Mouse (Mus musculus): Measurements from ENCODE around the gene Prss33. TPM values are rescaled to one million over a fixed set of nuclear protein-coding genes. Genes with fewer than 3 reads are reported as not detected.

The Prss33 gene
- polyA plus RNA-seq, 1 experiment from 2014 or later = 0.17 TPM

DNA sequence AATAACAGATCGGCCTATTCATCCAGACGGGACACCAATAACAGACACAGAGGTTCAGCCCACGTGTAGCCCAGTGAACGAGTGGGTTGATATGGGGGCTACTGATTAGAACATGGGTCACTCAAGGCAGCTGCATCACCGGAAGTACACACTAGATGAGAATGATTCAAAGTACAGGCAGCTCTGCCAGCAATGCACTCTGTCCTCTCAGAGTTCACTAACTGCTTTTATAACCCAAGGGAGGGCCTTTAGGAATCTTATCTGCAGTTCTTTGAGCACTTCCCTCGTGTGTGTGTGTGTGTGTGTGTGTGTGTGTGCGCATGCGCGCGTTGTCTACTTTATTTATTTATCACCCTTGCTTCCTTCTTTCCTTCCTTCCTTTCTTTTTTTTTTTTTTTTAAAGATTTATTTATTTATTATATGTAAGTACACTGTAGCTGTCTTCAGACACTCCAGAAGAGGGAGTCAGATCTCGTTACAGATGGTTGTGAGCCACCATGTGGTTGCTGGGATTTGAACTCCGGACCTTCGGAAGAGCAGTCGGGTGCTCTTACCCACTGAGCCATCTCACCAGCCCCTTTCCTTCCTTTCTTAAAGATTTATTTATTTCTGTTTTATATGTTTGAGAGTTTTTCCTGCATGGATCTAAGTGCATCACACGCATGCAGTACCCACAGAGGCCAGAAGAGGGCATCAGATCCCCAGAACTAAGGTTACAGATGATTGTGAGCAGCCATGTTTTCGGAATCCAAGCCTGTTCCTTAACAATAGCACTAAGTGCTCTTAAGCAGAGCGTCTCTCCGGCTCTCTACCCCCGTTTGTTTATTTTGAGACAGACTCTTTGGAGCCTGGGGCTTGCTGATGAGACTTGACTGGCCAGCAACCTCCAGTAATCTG is 15.2 kb upstream of the Prss33 start:
- Histone ChIP-seq H3K9ac (no peak overlapping the region), H3K36me3 (no peaks in the 10 kb centered on the region), H3K27ac (replicated peaks) (no peak overlapping the region), H3K27me3 (no peaks in the 10 kb centered on the region), H3K4me1 (replicated peaks) (no peaks in the 10 kb centered on the region), H3K4me3 (no peak overlapping the region), H3K9me3 (no peaks in the 10 kb centered on the region), H3K4me2 (no peak overlapping the region)
- WGBS = 64% methylated on average over 18 of the region's 19 CpGs
- ATAC-seq (ENCODE audit: low FRiP score, low read depth) = peak; percentile 49

- no peak overlapping the region for H3K9ac ChIP-seq
- no peak for ATAC-seq (ENCODE audit: low FRiP score, low read depth)
- WGBS = 64% methylated on average over 2 of the region's 2 CpGs
These were observed 14.2 kb upstream of the Prss33 start for GRCm38 (mm10) chr17:23850028-23850427.

DNA sequence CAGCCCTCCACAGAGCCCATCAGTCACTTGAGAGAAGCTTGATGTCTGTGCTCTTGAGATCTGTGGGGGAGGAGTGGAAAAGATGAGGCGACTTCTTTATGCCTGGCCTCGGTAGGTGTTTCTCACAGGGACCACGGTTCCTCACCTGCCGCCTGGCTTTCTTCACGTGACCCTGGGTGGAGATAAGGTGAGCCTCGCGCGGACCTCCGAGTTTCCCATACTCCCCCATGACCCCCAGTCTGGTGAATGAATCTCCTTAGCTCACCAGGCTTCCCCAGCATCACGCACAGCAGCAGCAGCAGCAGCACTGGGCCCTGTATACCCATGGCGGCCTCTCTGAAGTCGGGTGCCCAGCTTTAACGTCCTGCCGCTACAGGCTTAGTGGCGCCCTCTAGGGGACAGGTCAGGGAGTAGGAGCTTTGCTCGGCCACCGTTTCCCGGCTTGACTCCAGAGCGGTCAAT is 8.0 kb upstream of the Prss33 start, which contains the start of the genes Prss32 and Prss41:
Gene Prss32 (plus strand): TSS at position 44 of the 462 bp plus-strand sequence.
Gene Prss41 (minus strand): TSS at position 361 of the 462 bp plus-strand sequence.
- Histone ChIP-seq H3K4me3 (0 out of 2 replicates have a peak within 1 kb of the TSS, but pooled peaks have one; percentile 8), H3K4me1 (replicated peaks) (no peaks in the 10 kb centered on the region), H3K36me3 (no peaks in the 10 kb centered on the region), H3K4me2 (peak within 1 kb of the TSS; percentile 38), H3K9me3 (no peaks in the 10 kb centered on the region), H3K27ac (replicated peaks) (no peak within 1 kb of the TSS), H3K9ac (no peak within 1 kb of the TSS), H3K27me3 (no peaks in the 10 kb centered on the region)
- no peak for ATAC-seq (ENCODE audit: low FRiP score, low read depth)
- WGBS = 12% methylated on average over 19 of the region's 19 CpGs

More at GRCm38 (mm10) chr17:23850028-23850427, 14.2 kb upstream of the Prss33 start:
- Histone ChIP-seq H3K9me3 (no peaks in the 10 kb centered on the region), H3K4me1 (replicated peaks) (no peaks in the 10 kb centered on the region), H3K4me2 (no peak overlapping the region), H3K36me3 (no peaks in the 10 kb centered on the region), H3K27me3 (no peaks in the 10 kb centered on the region), H3K27ac (replicated peaks) (no peak overlapping the region), H3K4me3 (no peak overlapping the region)

DNA sequence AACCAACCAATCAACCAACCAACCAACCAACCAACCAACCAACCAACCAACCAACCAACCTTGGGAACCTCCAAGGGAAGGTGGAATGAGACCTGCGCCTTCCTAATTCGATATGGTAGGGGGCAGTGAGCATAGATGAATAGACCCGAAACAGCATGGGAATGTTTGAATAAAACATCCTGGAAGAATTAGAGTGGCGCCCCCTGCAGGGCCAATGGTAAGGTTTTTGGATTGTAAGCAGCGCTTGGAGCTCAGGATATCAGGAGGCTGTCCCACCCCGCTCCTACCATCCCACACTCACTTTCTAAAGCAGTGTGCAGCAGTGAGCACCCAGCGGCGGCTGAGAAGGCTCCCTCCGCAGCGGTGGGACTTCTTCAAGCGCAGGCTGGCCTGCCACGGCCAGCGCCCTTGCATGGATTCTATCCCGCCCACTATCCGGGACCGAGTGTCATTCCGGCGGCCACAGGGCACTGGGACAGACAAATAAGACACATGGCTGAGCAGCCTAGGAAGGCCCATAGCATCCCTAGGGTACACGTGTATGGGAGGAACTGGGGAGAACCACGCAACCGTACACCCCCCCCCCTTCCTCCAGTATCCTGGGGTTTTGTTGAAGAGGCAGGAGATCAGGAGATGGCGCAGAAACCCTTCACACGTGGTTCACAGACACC is 7.4 kb upstream of the Prss33 start:
- Histone ChIP-seq H3K9me3 (no peaks in the 10 kb centered on the region), H3K36me3 (no peaks in the 10 kb centered on the region), H3K4me1 (replicated peaks) (no peaks in the 10 kb centered on the region), H3K9ac (no peak overlapping the region), H3K27ac (replicated peaks) (no peak overlapping the region), H3K27me3 (no peaks in the 10 kb centered on the region), H3K4me3 (0 out of 2 replicates have a peak overlapping the region, but pooled peaks have one; percentile 8), H3K4me2 (peak overlapping the region; percentile 38)
- ATAC-seq (ENCODE audit: low FRiP score, low read depth) = no peak
- 38% methylated on average over 23 of the region's 23 CpGs for WGBS

DNA sequence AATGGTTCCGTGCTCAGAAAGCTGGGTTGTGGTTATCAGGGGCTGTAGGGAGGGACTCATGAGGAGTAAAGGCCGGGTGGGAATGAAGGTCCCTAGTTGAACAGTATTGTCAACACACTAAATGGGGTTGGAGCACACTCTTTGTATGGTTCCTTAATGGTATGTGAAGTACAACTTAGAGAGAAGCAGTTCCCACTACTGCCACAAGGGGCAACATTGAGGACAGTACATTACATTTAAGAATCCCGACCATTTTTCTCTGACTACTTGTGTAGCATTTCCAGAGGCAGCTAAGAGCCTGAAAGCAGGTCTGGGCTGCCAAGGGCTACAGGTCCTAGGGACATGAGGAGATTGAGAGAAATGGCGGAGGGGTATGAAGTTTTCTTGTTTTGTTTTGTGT is 5.3 kb upstream of the Prss33 start:
- Histone ChIP-seq H3K36me3 (no peaks in the 10 kb centered on the region), H3K9me3 (no peaks in the 10 kb centered on the region), H3K27me3 (no peaks in the 10 kb centered on the region), H3K9ac (no peak overlapping the region), H3K4me3 (no peak overlapping the region), H3K4me2 (no peak overlapping the region), H3K4me1 (replicated peaks) (no peaks in the 10 kb centered on the region), H3K27ac (replicated peaks) (no peak overlapping the region)
- WGBS = 33% methylated on average over 4 of the region's 4 CpGs
- no peak for ATAC-seq (ENCODE audit: low FRiP score, low read depth)

DNA sequence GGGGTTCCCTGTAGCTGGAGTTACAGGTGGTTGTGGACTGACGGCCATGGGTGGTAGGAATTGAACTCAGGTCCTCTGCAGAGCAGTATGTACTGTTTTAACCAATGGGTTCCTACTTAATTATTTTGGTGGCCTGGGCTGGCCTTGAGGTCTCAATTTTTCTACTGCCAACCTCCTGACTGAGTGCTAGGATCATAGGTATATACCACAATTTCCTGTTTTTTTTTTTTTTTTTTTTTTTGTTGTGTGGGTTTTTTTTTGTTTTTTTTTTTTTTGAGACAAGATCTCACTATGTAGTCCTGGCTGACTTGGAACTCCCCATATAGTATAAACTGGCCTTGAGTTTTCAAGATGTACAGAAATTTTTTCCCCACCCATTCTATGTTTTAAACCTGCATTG is 4.7 kb downstream of the Prss33 start:
- 97% methylated on average over 1 of the region's 1 CpGs for WGBS

DNA sequence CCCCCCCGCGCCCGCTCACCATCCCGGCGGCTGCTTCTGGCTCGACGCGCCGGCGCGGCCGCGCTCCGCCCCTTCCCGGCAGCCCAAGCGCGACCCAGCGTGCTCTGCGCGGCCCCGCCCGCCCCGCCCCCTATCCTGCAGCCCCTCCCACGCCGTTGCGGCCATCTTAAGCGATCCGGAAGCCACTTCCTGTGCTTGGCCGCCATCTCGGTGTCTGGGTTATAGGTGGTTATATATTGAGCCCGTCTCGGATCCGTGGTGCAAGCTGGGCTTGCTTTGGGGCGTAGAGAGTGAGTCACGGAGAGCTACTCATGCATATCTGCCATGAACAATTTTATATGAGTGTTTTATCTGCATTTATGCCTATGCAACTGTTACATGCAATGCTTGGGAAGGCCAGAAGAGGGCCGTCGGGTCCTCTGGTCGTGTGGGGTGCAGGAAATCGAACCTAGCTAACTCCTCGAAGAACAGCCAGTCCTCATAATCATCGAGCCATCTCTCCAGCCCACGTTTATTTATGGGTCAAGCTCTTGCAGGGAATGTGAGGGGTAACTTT is 6.7 kb downstream of the Prss33 start, which contains the start of gene Elob:
Gene Elob (minus strand): TSS at position 73 of the 556 bp plus-strand sequence.
- Histone ChIP-seq H3K9me3 (no peaks in the 10 kb centered on the region), H3K36me3 (peaks cover 30% of the 10 kb centered on the region), H3K4me2 (peak within 1 kb of the TSS; percentile 80), H3K4me3 (peak within 1 kb of the TSS; percentile 67), H3K9ac (peak within 1 kb of the TSS; percentile 89), H3K27ac (replicated peaks) (peak within 1 kb of the TSS; percentile 96), H3K4me1 (replicated peaks) (peaks cover 25% of the 10 kb centered on the region), H3K27me3 (peaks cover 13% of the 10 kb centered on the region; the same call in 1 of the 2 replicates)
- under 1% methylated on average over 27 of the region's 42 CpGs for WGBS
- peak; percentile 95 for ATAC-seq (ENCODE audit: low FRiP score, low read depth)

More for the DNA sequence above, 4.7 kb downstream of the Prss33 start:
- H3K27ac ChIP-seq (replicated peaks) = no peak overlapping the region
- no peak overlapping the region for H3K4me2 ChIP-seq
- H3K9ac ChIP-seq = no peak overlapping the region
- H3K4me1 ChIP-seq (replicated peaks) = peaks cover 25% of the 10 kb centered on the region
- no peak overlapping the region for H3K4me3 ChIP-seq
- peaks cover 10% of the 10 kb centered on the region for H3K36me3 ChIP-seq
- H3K9me3 ChIP-seq = no peaks in the 10 kb centered on the region
- H3K27me3 ChIP-seq = peaks cover 14% of the 10 kb centered on the region; the same call in 1 of the 2 replicates
- no peak for ATAC-seq (ENCODE audit: low FRiP score, low read depth)

DNA sequence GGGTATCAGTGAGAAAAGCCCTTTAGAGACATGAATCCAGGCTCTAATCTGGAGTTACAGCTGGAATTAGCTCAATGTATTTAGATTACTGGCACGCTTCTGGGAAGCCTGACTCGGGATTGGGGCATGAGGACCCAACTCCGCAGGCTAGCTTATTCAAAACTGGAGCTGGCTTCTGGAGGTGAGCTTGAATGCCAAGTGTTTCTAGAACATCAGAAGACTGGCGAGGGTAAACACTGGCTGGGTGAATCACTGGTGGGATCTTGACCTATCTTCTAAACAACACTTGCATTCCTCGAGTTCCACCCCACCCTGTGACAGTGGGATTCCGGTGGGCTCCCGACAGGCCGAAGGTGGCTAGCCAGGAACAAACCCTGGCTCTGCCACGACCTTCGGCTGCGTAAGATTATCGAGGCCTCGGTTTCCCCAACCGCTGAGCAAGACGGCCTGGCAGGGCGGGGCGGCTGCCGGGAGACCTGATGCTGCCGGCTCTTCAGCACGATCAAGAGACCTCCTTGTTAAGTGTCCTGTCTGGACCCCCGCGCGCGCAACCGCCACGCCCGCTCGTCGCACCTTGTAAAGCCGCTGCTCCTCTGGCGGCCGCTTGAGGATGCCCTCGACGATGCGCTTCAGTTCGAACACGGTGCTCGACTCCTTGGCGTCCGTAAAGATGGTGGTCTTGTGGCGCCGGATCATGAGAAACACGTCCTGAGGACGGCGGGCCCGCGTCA is 7.4 kb downstream of the Prss33 start:
- H3K9me3 ChIP-seq = no peaks in the 10 kb centered on the region
- under 1% methylated on average over 47 of the region's 47 CpGs for WGBS
- H3K36me3 ChIP-seq = peaks cover 37% of the 10 kb centered on the region
- peaks cover 6% of the 10 kb centered on the region; the same call in 1 of the 2 replicates for H3K27me3 ChIP-seq
- ATAC-seq (ENCODE audit: low FRiP score, low read depth) = peak; percentile 80
- H3K4me1 ChIP-seq (replicated peaks) = peaks cover 25% of the 10 kb centered on the region
- H3K27ac ChIP-seq (replicated peaks) = peak overlapping the region; percentile 96
- peak overlapping the region; percentile 67 for H3K4me3 ChIP-seq
- peak overlapping the region; percentile 80 for H3K4me2 ChIP-seq
- H3K9ac ChIP-seq = peak overlapping the region; percentile 89

- H3K27ac ChIP-seq (replicated peaks) = no peak overlapping the region
- no peaks in the 10 kb centered on the region for H3K9me3 ChIP-seq
- ATAC-seq (ENCODE audit: low FRiP score, low read depth) = no peak
- H3K4me2 ChIP-seq = no peak overlapping the region
- H3K4me1 ChIP-seq (replicated peaks) = peaks cover 25% of the 10 kb centered on the region
- H3K27me3 ChIP-seq = no peaks in the 10 kb centered on the region
- WGBS = 87% methylated on average over 4 of the region's 4 CpGs
- H3K9ac ChIP-seq = no peak overlapping the region
- no peak overlapping the region for H3K4me3 ChIP-seq
- peaks cover 62% of the 10 kb centered on the region for H3K36me3 ChIP-seq
These were observed 10.3 kb downstream of the Prss33 start for GRCm38 (mm10) chr17:23825591-23825990.

- no peak overlapping the region for H3K4me2 ChIP-seq
- ATAC-seq (ENCODE audit: low FRiP score, low read depth) = 0 out of 2 replicates have a peak, but pooled peaks have one; percentile 39
- H3K27ac ChIP-seq (replicated peaks) = no peak overlapping the region
- WGBS = 87% methylated on average over 12 of the region's 12 CpGs
- H3K27me3 ChIP-seq = no peaks in the 10 kb centered on the region
- no peak overlapping the region for H3K4me3 ChIP-seq
- H3K9me3 ChIP-seq = peaks cover 12% of the 10 kb centered on the region
- peaks cover 19% of the 10 kb centered on the region for H3K4me1 ChIP-seq (replicated peaks)
- H3K9ac ChIP-seq = no peak overlapping the region
- peaks cover 81% of the 10 kb centered on the region for H3K36me3 ChIP-seq
These were observed 12.2 kb downstream of the Prss33 start for GRCm38 (mm10) chr17:23823614-23824013.

- peak; percentile 25; the same call in 1 of the 2 replicates for ATAC-seq (ENCODE audit: low FRiP score, low read depth)
- Histone ChIP-seq H3K27ac (replicated peaks) (no peak overlapping the region), H3K4me2 (no peak overlapping the region), H3K27me3 (no peaks in the 10 kb centered on the region), H3K9me3 (peaks cover 13% of the 10 kb centered on the region), H3K36me3 (peaks cover 87% of the 10 kb centered on the region), H3K4me3 (no peak overlapping the region), H3K4me1 (replicated peaks) (peaks cover 17% of the 10 kb centered on the region), H3K9ac (no peak overlapping the region)
- WGBS = 86% methylated on average over 16 of the region's 16 CpGs
These were observed 12.8 kb downstream of the Prss33 start for GRCm38 (mm10) chr17:23823018-23823417.

All from hindbrain, embryonic 15.5 days (tissue).